Mouse (Mus musculus) kidney, adult 2 months (tissue): ENCODE results near the gene Arl4c.

ENCODE experiments used
- CTCF ChIP-seq: fragments of 200-500 bp; conservative IDR thresholded peaks from 2 replicates; pipeline ENCODE4 v1.5.1; 2011; ENCODE audit warnings: low read depth, mild to moderate bottlenecking, control low read depth, low read length, moderate library complexity, mixed read lengths; ENCODE audit not compliant: insufficient read depth, insufficient read length
- POLR2A ChIP-seq: fragments of 200-500 bp; IDR thresholded peaks from one replicate; pipeline ENCODE4 v1.6.1; 2011; ENCODE audit warnings: low read depth, low read length, control low read depth

DNA sequence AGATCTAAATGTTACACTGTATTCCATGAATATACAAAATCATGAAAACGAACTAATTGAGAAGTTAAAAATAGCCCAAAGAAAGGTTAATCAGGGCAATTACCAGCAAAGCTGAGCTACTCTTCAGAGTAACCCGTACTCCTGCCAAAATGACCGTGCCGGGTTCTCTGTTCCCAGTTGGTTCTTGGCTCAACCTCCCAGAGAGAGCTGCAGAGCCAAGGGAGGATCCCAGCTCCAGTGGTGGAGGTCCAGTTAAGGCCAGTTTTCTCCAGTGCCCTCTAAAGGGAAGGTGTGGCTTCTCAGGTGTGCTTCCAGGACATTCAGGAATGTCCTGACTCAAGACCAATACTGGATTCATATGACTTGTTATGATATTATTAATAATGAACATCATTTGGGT, 37.5 kb upstream of the Arl4c start:
- TF ChIP-seq POLR2A (no peak), CTCF (no peak)
